Mouse (Mus musculus) frontal cortex, postnatal 25 days (tissue): ENCODE measurements at regions not wholly inside any gene's neighbourhood (a gene's known extent, or its start where the extent isn't known, plus 50 kb on each side); places are given as distances from the start of the nearest gene placed in this dataset.

Source experiments
- DNase-seq, 2 experiments: peaks; one replicate each; pipeline ENCODE4 v3.0.0; 2022; ENCODE audit warnings: low spot score in 2 of 2

- no peak for DNase-seq
Observed at GRCm38 (mm10) chr9:61631097-61631496, 258.9 kb downstream of the Tle3 start.

- no peak for DNase-seq
Observed at GRCm38 (mm10) chr9:61627801-61628574, 255.8 kb downstream of the Tle3 start.

GRCm38 (mm10) chr9:61622933-61623332, 250.8 kb downstream of the Tle3 start:
- DNase-seq, result no peak

- DNase-seq, result no peak
Observed at GRCm38 (mm10) chr9:61621939-61622338, 249.8 kb downstream of the Tle3 start.

- peak in 1 of 2 experiments; percentile 13 for DNase-seq
Observed at GRCm38 (mm10) chr9:61620786-61621185, 248.6 kb downstream of the Tle3 start.

- no peak for DNase-seq
Observed at GRCm38 (mm10) chr9:61620105-61620504, 247.9 kb downstream of the Tle3 start.

- DNase-seq, result no peak
Observed at GRCm38 (mm10) chr9:61618510-61619249, 246.5 kb downstream of the Tle3 start.

GRCm38 (mm10) chr9:61617979-61618378, 245.8 kb downstream of the Tle3 start:
- no peak for DNase-seq

GRCm38 (mm10) chr9:61615556-61615955, 243.4 kb downstream of the Tle3 start:
- DNase-seq, result no peak

GRCm38 (mm10) chr9:61607576-61607975, 235.4 kb downstream of the Tle3 start:
- DNase-seq, result no peak

- DNase-seq, result no peak
Observed at GRCm38 (mm10) chr9:61602353-61602978, 230.3 kb downstream of the Tle3 start.

GRCm38 (mm10) chr9:61601911-61602310, 229.7 kb downstream of the Tle3 start:
- no peak for DNase-seq

- DNase-seq, result no peak
Observed at GRCm38 (mm10) chr9:61597287-61597686, 225.1 kb downstream of the Tle3 start.

GRCm38 (mm10) chr9:61596410-61597108, 224.4 kb downstream of the Tle3 start:
- no peak for DNase-seq

- DNase-seq, result no peak
Observed at GRCm38 (mm10) chr9:61595170-61595967, 223.2 kb downstream of the Tle3 start.

GRCm38 (mm10) chr9:61593991-61594390, 221.8 kb downstream of the Tle3 start:
- no peak for DNase-seq

GRCm38 (mm10) chr9:61589727-61590299, 217.6 kb downstream of the Tle3 start:
- DNase-seq, result no peak

GRCm38 (mm10) chr9:61583281-61584072, 211.3 kb downstream of the Tle3 start:
- DNase-seq, result no peak

- DNase-seq, result no peak
Observed at GRCm38 (mm10) chr9:61581046-61581445, 208.9 kb downstream of the Tle3 start.

GRCm38 (mm10) chr9:61578255-61578654, 206.1 kb downstream of the Tle3 start:
- DNase-seq, result no peak
